Mouse (Mus musculus) adrenal gland, adult 2 months (tissue): ENCODE data around the gene Mrgpra9. TPM values are rescaled to one million over a fixed set of nuclear protein-coding genes. Genes with fewer than 3 reads are reported as not detected.
"Not testable (repeated sequence)": the region's sequence is repeated elsewhere in the genome, so short reads cannot be mapped to it uniquely, and the experiment has no call there.

Experiments used
- DNase-seq: peaks from one replicate; pipeline ENCODE4 v3.0.0; 2021
- long read RNA-seq: library from polyadenylated mRNA; stranded (forward); transcript quantifications from one replicate; pipeline ENCODE4 v2.0.0, GENCODE M21; 2021
- polyA plus RNA-seq: library from polyadenylated mRNA; depleted of rRNA; stranded (reverse); fragments of >200 nt; gene quantifications from 2 replicates; pipeline ENCODE4 v1.2.3, GENCODE M21; 2012; rRNA removed
- total RNA-seq, 2 experiments: library from RNA; stranded (reverse); gene quantifications; 2 replicates each; pipeline ENCODE4 v1.2.3; 2021

Mrgpra9 gene
- total RNA-seq (not detected), polyA plus RNA-seq (not detected in 2 replicates)
- long read RNA-seq: 0 reads

GRCm38 (mm10) chr7:47252770-47253169, at the start of gene Mrgpra9:
TSS of gene Mrgpra9 (minus strand) at chr7:47252848.
- DNase-seq: no peak

GRCm38 (mm10) chr7:47299612-47300011, 47.0 kb upstream of the Mrgpra9 start:
- DNase-seq: not testable (repeated sequence)

- DNase-seq: not testable (repeated sequence)
Measured at GRCm38 (mm10) chr7:47271547-47271946, 18.9 kb upstream of the Mrgpra9 start.

GRCm38 (mm10) chr7:47244658-47245057, 8.0 kb downstream of the Mrgpra9 start:
- no peak for DNase-seq

- DNase-seq: no peak
Measured at GRCm38 (mm10) chr7:47204830-47205229, 47.8 kb downstream of the Mrgpra9 start, which contains the start of gene Mrgpra6. TSS of gene Mrgpra6 (minus strand) at chr7:47204920.

GRCm38 (mm10) chr7:47195271-47195670, 57.4 kb downstream of the Mrgpra9 start:
- no peak for DNase-seq

Other genes starting within 250 kb of the Mrgpra9 start
- 10 to 100 TPM; 16.6 to 20.5 TPM for gene Spty2d1, start 244.4 kb downstream of the Mrgpra9 start, total RNA-seq
- 2.7 and 4.4 TPM in 2 replicates for gene Spty2d1, start 244.4 kb downstream of the Mrgpra9 start, polyA plus RNA-seq
- 10 to 100 TPM; 17.9 to 61.5 TPM for gene Tmem86a, start 202.2 kb downstream of the Mrgpra9 start, total RNA-seq
- 93.2 and 164 TPM in 2 replicates for gene Tmem86a, start 202.2 kb downstream of the Mrgpra9 start, polyA plus RNA-seq
- under 1 TPM; 0.41 to 0.66 TPM for gene Ptpn5, start 119.2 kb downstream of the Mrgpra9 start, total RNA-seq
- 0.18 and 0.35 TPM in 2 replicates for gene Ptpn5, start 119.2 kb downstream of the Mrgpra9 start, polyA plus RNA-seq
- gene Mrgpra6, start 47.9 kb downstream of the Mrgpra9 start, total RNA-seq: not detected
- not detected in 2 replicates for gene Mrgpra6, start 47.9 kb downstream of the Mrgpra9 start, polyA plus RNA-seq
- not detected for gene Mrgpra1, start 101.4 kb upstream of the Mrgpra9 start, total RNA-seq
- gene Mrgpra1, start 101.4 kb upstream of the Mrgpra9 start, polyA plus RNA-seq: not detected in 2 replicates
- not detected for gene Mrgpra2a, start 199.3 kb upstream of the Mrgpra9 start, total RNA-seq
- not detected in 2 replicates for gene Mrgpra2a, start 199.3 kb upstream of the Mrgpra9 start, polyA plus RNA-seq